Mouse (Mus musculus) small intestine, adult 2 months (tissue): ENCODE measurements around the gene Kcnj15.

Source experiments
- CTCF ChIP-seq: fragments of 200-500 bp; IDR thresholded peaks from 2 replicates; pipeline ENCODE4 v1.5.1; 2012; ENCODE audit warnings: low read depth, mild to moderate bottlenecking, control low read depth, inconsistent platforms, low read length, moderate library complexity, mixed read lengths; ENCODE audit not compliant: insufficient replicate concordance, insufficient read length; ENCODE audit errors: extremely low read depth
- POLR2A ChIP-seq: fragments of 200-500 bp; IDR thresholded peaks from 2 replicates; pipeline ENCODE4 v1.6.1; 2012; ENCODE audit warnings: low read depth, mild to moderate bottlenecking, control low read depth, inconsistent platforms, low read length, moderate library complexity

DNA sequence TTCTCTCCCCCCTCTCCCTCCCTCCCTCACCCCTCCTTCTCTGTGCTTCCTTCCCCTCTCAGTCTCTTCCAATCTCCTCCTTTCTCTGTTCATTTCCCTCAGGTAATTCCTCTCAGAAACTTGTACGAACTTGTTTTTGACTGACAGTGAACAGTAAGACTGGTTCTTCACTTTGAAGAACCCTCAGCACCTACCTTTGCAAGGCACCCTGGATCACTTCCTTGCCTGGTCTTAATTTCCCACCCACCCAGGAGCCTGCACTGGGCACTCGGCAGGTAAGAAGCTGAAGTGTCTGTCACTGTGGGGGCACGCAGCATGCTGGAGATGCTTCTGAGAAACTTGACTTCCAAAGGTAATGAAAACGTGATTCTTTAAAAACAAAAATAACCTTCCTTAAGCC is 742 bp downstream of the Kcnj15 start:
- TF ChIP-seq CTCF, result no peak
- TF ChIP-seq POLR2A, result no peak
